9 mouse cellular contexts compared by ENCODE assay signal in the genomic region with DNA sequence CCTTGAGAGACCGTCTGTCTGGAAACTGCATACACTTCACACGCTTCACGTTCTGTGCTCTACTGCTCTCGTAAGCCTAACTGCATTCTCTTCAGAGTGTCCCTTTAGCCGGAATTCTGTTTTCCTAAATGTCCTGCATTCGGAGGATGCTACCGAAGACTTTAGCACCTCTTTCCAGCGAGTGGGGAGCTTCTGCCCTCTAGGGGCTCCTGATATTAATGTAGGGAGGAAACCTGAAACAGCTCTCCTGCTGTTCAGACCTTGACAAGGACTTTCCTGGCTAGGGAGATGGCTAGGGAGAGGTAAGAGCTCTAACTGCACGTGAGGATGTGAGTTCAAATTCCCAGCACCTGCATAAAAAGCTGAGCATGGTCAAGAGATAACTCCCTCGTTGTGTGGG. TPM values are rescaled to one million over a fixed set of nuclear protein-coding genes. Genes with fewer than 3 reads are reported as not detected.
DNase-seq lines count a peak whose midpoint lies in the region; ATAC-seq and TF ChIP-seq lines count a peak whose summit lies in the region.
"Had no signal": no experiment of that assay in that cellular context is flagged by ENCODE, and none has a peak within 500 bp of the region (broad histone marks: within the 10 kb centered on the region; RNA-seq: fewer than 3 reads in every experiment).

No protein-coding gene starts in this region.

- no peak overlapping the region for H3K4me3 ChIP-seq in left cerebral cortex, adult 2 months
- H3K4me3 ChIP-seq in small intestine, adult 2 months (ENCODE audit: low read depth, low read length) = no peak overlapping the region
- H3K4me3 ChIP-seq: embryonic facial prominence, embryonic 15.5 days had no signal

- no peaks in the 10 kb centered on the region; the same call in 1 of the 2 replicates for H3K4me1 ChIP-seq in small intestine, adult 2 months (ENCODE audit: control insufficient read depth, insufficient read depth, insufficient read length, low read length)
- H3K4me1 ChIP-seq: embryonic facial prominence, embryonic 15.5 days had no signal

- DNase-seq in left cerebral cortex, adult 2 months (ENCODE audit: extremely low spot score in 1 of 2, low spot score in 2 of 2) = no peak
- DNase-seq in left cerebral cortex, adult 9 months (ENCODE audit: low spot score in 2 of 2) = no peak
- DNase-seq in R1 (ENCODE audit: low read depth, low spot score) = peak; percentile 77
- no peak for DNase-seq in right cerebral cortex, adult 2 months (ENCODE audit: low spot score in 2 of 2)
- no peak for DNase-seq in natural killer cell, adult 2 months (ENCODE audit: low spot score in 2 of 2)

- H3K36me3 ChIP-seq in small intestine, adult 2 months (ENCODE audit: control insufficient read depth, insufficient read depth, low read length) = peaks cover 33% of the 10 kb centered on the region

- 47% methylated on average over 10 of the region's 10 CpGs for WGBS in small intestine, adult 2 months

- no peak overlapping the region for H3K27ac ChIP-seq in left cerebral cortex, adult 2 months
- H3K27ac ChIP-seq in small intestine, adult 2 months (ENCODE audit: insufficient read depth, low read depth, low read length) = no peak overlapping the region
- H3K27ac ChIP-seq: embryonic facial prominence, embryonic 15.5 days had no signal

- TF ChIP-seq POLR2A in small intestine, adult 2 months (IDR thresholded peaks at IDR 0.05; ENCODE audit: low read depth, low read length) = no peak

- TF ChIP-seq CTCF in left cerebral cortex, adult 2 months (IDR thresholded peaks at IDR 0.05) = peak; percentile 48
- TF ChIP-seq CTCF in small intestine, adult 2 months (IDR thresholded peaks at IDR 0.05; ENCODE audit: extremely low read depth, insufficient read length, insufficient replicate concordance, low read depth, low read length) = peak; percentile 56; the same call in 1 of the 2 replicates

- no peaks in the 10 kb centered on the region for H3K27me3 ChIP-seq in small intestine, adult 2 months (ENCODE audit: control insufficient read depth, insufficient read depth, low read length)
- H3K27me3 ChIP-seq: embryonic facial prominence, embryonic 15.5 days had no signal

- intact Hi-C loops in left cerebral cortex, adult 2 months (cut with DNase I) = no loop called here

- 0 out of 2 replicates have a peak, but pooled peaks have one; percentile 29 for ATAC-seq in erythroid progenitor cell, adult 5-6 weeks (replicated peaks; ENCODE audit: low FRiP score, poor library complexity, severe bottlenecking)

RNA-seq across cellular contexts. Expression of a gene that starts 18.6 kb away (rescaled TPM):
- 100 to 1,000 TPM; 253 to 254 TPM for total RNA-seq in left cerebral cortex, adult 2 months (2021)
- total RNA-seq in erythroid progenitor cell, adult 5-6 weeks (2015; ENCODE audit: low replicate concordance) = 70.4 and 112 TPM in 2 replicates
- total RNA-seq in erythroid progenitor cell, adult 5-6 weeks (2017; ENCODE audit: low replicate concordance) = 101 and 117 TPM in 2 replicates
- 44.0 and 98.4 TPM in 2 replicates for polyA plus RNA-seq in small intestine, adult 2 months (2012; rRNA removed)

RNA-seq across cellular contexts. Expression of a gene that starts 28.9 kb away (rescaled TPM):
- 10 to 100 TPM; 74.0 to 76.6 TPM for total RNA-seq in left cerebral cortex, adult 2 months (2021)
- total RNA-seq in erythroid progenitor cell, adult 5-6 weeks (2015; ENCODE audit: low replicate concordance) = 3.4 and 11.5 TPM in 2 replicates
- total RNA-seq in erythroid progenitor cell, adult 5-6 weeks (2017; ENCODE audit: low replicate concordance) = 4.0 and 4.4 TPM in 2 replicates
- polyA plus RNA-seq in small intestine, adult 2 months (2012; rRNA removed) = 11.0 and 23.0 TPM in 2 replicates

RNA-seq across cellular contexts. Expression of a gene that starts 29.1 kb away (rescaled TPM):
- 10 to 100 TPM; 87.0 to 91.1 TPM for total RNA-seq in left cerebral cortex, adult 2 months (2021)
- 28.5 TPM in 2 replicates for total RNA-seq in erythroid progenitor cell, adult 5-6 weeks (2015; ENCODE audit: low replicate concordance)
- total RNA-seq in erythroid progenitor cell, adult 5-6 weeks (2017; ENCODE audit: low replicate concordance) = 13.1 and 15.5 TPM in 2 replicates
- 21.6 and 37.8 TPM in 2 replicates for polyA plus RNA-seq in small intestine, adult 2 months (2012; rRNA removed)

RNA-seq across cellular contexts. Expression of a gene that starts 39.4 kb away (rescaled TPM):
- total RNA-seq in left cerebral cortex, adult 2 months (2021) = not detected
- total RNA-seq in erythroid progenitor cell, adult 5-6 weeks (2015; ENCODE audit: low replicate concordance) = not detected in 2 replicates
- total RNA-seq in erythroid progenitor cell, adult 5-6 weeks (2017; ENCODE audit: low replicate concordance) = not detected in 2 replicates
- 165 and 301 TPM in 2 replicates for polyA plus RNA-seq in small intestine, adult 2 months (2012; rRNA removed)
- polyA plus RNA-seq: neural tube, embryonic 11.5 days had no signal

RNA-seq across cellular contexts. Expression of a gene that starts 53.5 kb away (rescaled TPM):
- total RNA-seq in left cerebral cortex, adult 2 months (2021) = 100 to 1,000 TPM; 555 to 562 TPM
- 353 and 444 TPM in 2 replicates for total RNA-seq in erythroid progenitor cell, adult 5-6 weeks (2015; ENCODE audit: low replicate concordance)
- total RNA-seq in erythroid progenitor cell, adult 5-6 weeks (2017; ENCODE audit: low replicate concordance) = 506 and 519 TPM in 2 replicates
- polyA plus RNA-seq in small intestine, adult 2 months (2012; rRNA removed) = 492 and 749 TPM in 2 replicates

Comparison
In these comparisons a context has a peak if more than half of its experiments do, and no peak if none do; other contexts are left out.
1. RNA of a gene that starts 28.9 kb away (total RNA-seq): 74.0 to 76.6 TPM in left cerebral cortex, adult 2 months; 3.4 to 11.5 TPM in erythroid progenitor cell, adult 5-6 weeks; every median in the first group is over 4 times any median in the second.